Mouse (Mus musculus): ENCODE measurements around the gene Pawr. TPM values are rescaled to one million over a fixed set of nuclear protein-coding genes. Genes with fewer than 3 reads are reported as not detected.

Pawr gene
- polyA plus RNA-seq, 1 experiment from 2014 or later = 1.5 TPM

GRCm38 (mm10) chr10:108359974-108360373 is 28.1 kb downstream of the Pawr start:
- Histone ChIP-seq H3K4me1 (ENCODE audit: control insufficient read depth, insufficient read depth, low read length) (no peaks in the 10 kb centered on the region), H3K36me3 (ENCODE audit: control insufficient read depth, insufficient read depth, low read length) (no peaks in the 10 kb centered on the region), H3K4me2 (ENCODE audit: low read length) (no peak overlapping the region), H3K4me3 (ENCODE audit: low read depth, low read length) (no peak overlapping the region), H3K27me3 (ENCODE audit: control insufficient read depth, insufficient read depth, low read depth, low read length) (no peaks in the 10 kb centered on the region), H3K9me3 (replicated peaks; ENCODE audit: control insufficient read depth, low read length, poor library complexity, severe bottlenecking) (no peaks in the 10 kb centered on the region), H3K9ac (ENCODE audit: low read depth, low read length) (no peak overlapping the region), H3K27ac (ENCODE audit: low read length) (no peak overlapping the region)
- WGBS = 85% methylated on average over 16 of the region's 16 CpGs
- no peak for ATAC-seq

GRCm38 (mm10) chr10:108360801-108361200 is 28.9 kb downstream of the Pawr start:
- WGBS = 30% methylated on average over 6 of the region's 6 CpGs
- no peak overlapping the region for H3K9ac ChIP-seq (ENCODE audit: low read depth, low read length)

GRCm38 (mm10) chr10:108361419-108362155 is 29.7 kb downstream of the Pawr start:
- no peaks in the 10 kb centered on the region for H3K9me3 ChIP-seq (replicated peaks; ENCODE audit: control insufficient read depth, low read length, poor library complexity, severe bottlenecking)
- no peak overlapping the region for H3K4me2 ChIP-seq (ENCODE audit: low read length)
- no peak overlapping the region for H3K9ac ChIP-seq (ENCODE audit: low read depth, low read length)
- ATAC-seq = no peak
- H3K4me1 ChIP-seq (ENCODE audit: control insufficient read depth, insufficient read depth, low read length) = no peaks in the 10 kb centered on the region
- no peak overlapping the region for H3K4me3 ChIP-seq (ENCODE audit: low read depth, low read length)
- WGBS = 59% methylated on average over 9 of the region's 9 CpGs
- no peaks in the 10 kb centered on the region for H3K27me3 ChIP-seq (ENCODE audit: control insufficient read depth, insufficient read depth, low read depth, low read length)
- H3K27ac ChIP-seq (ENCODE audit: low read length) = no peak overlapping the region
- no peaks in the 10 kb centered on the region for H3K36me3 ChIP-seq (ENCODE audit: control insufficient read depth, insufficient read depth, low read length)

More at GRCm38 (mm10) chr10:108360801-108361200, 28.9 kb downstream of the Pawr start:
- H3K4me2 ChIP-seq (ENCODE audit: low read length) = no peak overlapping the region
- no peaks in the 10 kb centered on the region for H3K4me1 ChIP-seq (ENCODE audit: control insufficient read depth, insufficient read depth, low read length)
- H3K4me3 ChIP-seq (ENCODE audit: low read depth, low read length) = no peak overlapping the region
- H3K36me3 ChIP-seq (ENCODE audit: control insufficient read depth, insufficient read depth, low read length) = no peaks in the 10 kb centered on the region
- no peaks in the 10 kb centered on the region for H3K27me3 ChIP-seq (ENCODE audit: control insufficient read depth, insufficient read depth, low read depth, low read length)
- no peaks in the 10 kb centered on the region for H3K9me3 ChIP-seq (replicated peaks; ENCODE audit: control insufficient read depth, low read length, poor library complexity, severe bottlenecking)
- ATAC-seq = no peak
- no peak overlapping the region for H3K27ac ChIP-seq (ENCODE audit: low read length)

DNA sequence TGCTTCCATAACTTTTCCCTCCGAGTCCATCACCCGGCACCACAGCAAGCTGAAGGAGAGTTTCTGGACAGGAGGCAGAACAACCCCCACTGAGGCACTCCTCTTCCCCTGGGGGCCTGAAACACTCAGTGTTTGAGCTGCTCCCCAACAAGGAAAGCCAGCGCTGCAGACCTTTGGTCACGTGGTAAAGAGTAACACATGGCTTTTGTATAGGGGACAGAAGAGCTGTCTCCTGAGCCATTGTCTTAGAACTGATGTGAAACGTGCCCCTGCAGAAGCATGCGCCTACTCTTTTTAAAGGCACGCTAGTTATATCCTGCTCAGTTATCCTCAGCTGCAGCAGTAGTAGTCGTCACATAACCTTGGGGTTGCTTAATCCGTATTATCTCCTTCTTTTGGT is 32.0 kb downstream of the Pawr start:
- 38% methylated on average over 9 of the region's 9 CpGs for WGBS
- Histone ChIP-seq H3K9ac (ENCODE audit: low read depth, low read length) (no peak overlapping the region), H3K27ac (ENCODE audit: low read length) (no peak overlapping the region), H3K27me3 (ENCODE audit: control insufficient read depth, insufficient read depth, low read depth, low read length) (no peaks in the 10 kb centered on the region), H3K4me1 (ENCODE audit: control insufficient read depth, insufficient read depth, low read length) (no peaks in the 10 kb centered on the region), H3K4me2 (ENCODE audit: low read length) (no peak overlapping the region), H3K9me3 (replicated peaks; ENCODE audit: control insufficient read depth, low read length, poor library complexity, severe bottlenecking) (no peaks in the 10 kb centered on the region), H3K36me3 (ENCODE audit: control insufficient read depth, insufficient read depth, low read length) (no peaks in the 10 kb centered on the region), H3K4me3 (ENCODE audit: low read depth, low read length) (no peak overlapping the region)
- ATAC-seq = no peak

- Histone ChIP-seq H3K4me3 (ENCODE audit: low read depth, low read length) (no peak overlapping the region), H3K27ac (ENCODE audit: low read length) (no peak overlapping the region), H3K27me3 (ENCODE audit: control insufficient read depth, insufficient read depth, low read depth, low read length) (no peaks in the 10 kb centered on the region), H3K4me1 (ENCODE audit: control insufficient read depth, insufficient read depth, low read length) (no peaks in the 10 kb centered on the region), H3K4me2 (ENCODE audit: low read length) (no peak overlapping the region; the same call in 1 of the 2 replicates), H3K9ac (ENCODE audit: low read depth, low read length) (no peak overlapping the region), H3K9me3 (replicated peaks; ENCODE audit: control insufficient read depth, low read length, poor library complexity, severe bottlenecking) (no peaks in the 10 kb centered on the region), H3K36me3 (ENCODE audit: control insufficient read depth, insufficient read depth, low read length) (no peaks in the 10 kb centered on the region)
- 70% methylated on average over 26 of the region's 26 CpGs for WGBS
- no peak for ATAC-seq
Observed at GRCm38 (mm10) chr10:108364946-108365719, 33.2 kb downstream of the Pawr start.

GRCm38 (mm10) chr10:108366251-108366650 is 34.3 kb downstream of the Pawr start:
- H3K9me3 ChIP-seq (replicated peaks; ENCODE audit: control insufficient read depth, low read length, poor library complexity, severe bottlenecking) = no peaks in the 10 kb centered on the region
- 94% methylated on average over 5 of the region's 5 CpGs for WGBS

GRCm38 (mm10) chr10:108368358-108368757 is 36.4 kb downstream of the Pawr start:
- Histone ChIP-seq H3K27ac (ENCODE audit: low read length) (no peak overlapping the region), H3K36me3 (ENCODE audit: control insufficient read depth, insufficient read depth, low read length) (no peaks in the 10 kb centered on the region), H3K9ac (ENCODE audit: low read depth, low read length) (no peak overlapping the region), H3K4me3 (ENCODE audit: low read depth, low read length) (no peak overlapping the region), H3K4me2 (ENCODE audit: low read length) (no peak overlapping the region), H3K4me1 (ENCODE audit: control insufficient read depth, insufficient read depth, low read length) (no peaks in the 10 kb centered on the region), H3K9me3 (replicated peaks; ENCODE audit: control insufficient read depth, low read length, poor library complexity, severe bottlenecking) (no peaks in the 10 kb centered on the region), H3K27me3 (ENCODE audit: control insufficient read depth, insufficient read depth, low read depth, low read length) (no peaks in the 10 kb centered on the region)
- ATAC-seq = no peak
- 90% methylated on average over 6 of the region's 6 CpGs for WGBS

More at GRCm38 (mm10) chr10:108366251-108366650, 34.3 kb downstream of the Pawr start:
- H3K4me1 ChIP-seq (ENCODE audit: control insufficient read depth, insufficient read depth, low read length) = no peaks in the 10 kb centered on the region
- no peak for ATAC-seq
- no peaks in the 10 kb centered on the region for H3K36me3 ChIP-seq (ENCODE audit: control insufficient read depth, insufficient read depth, low read length)
- no peak overlapping the region for H3K9ac ChIP-seq (ENCODE audit: low read depth, low read length)
- no peak overlapping the region for H3K4me2 ChIP-seq (ENCODE audit: low read length)
- no peak overlapping the region for H3K27ac ChIP-seq (ENCODE audit: low read length)
- no peaks in the 10 kb centered on the region for H3K27me3 ChIP-seq (ENCODE audit: control insufficient read depth, insufficient read depth, low read depth, low read length)
- no peak overlapping the region for H3K4me3 ChIP-seq (ENCODE audit: low read depth, low read length)

- Histone ChIP-seq H3K27me3 (ENCODE audit: control insufficient read depth, insufficient read depth, low read depth, low read length) (no peaks in the 10 kb centered on the region), H3K4me2 (ENCODE audit: low read length) (no peak overlapping the region), H3K27ac (ENCODE audit: low read length) (no peak overlapping the region), H3K9ac (ENCODE audit: low read depth, low read length) (no peak overlapping the region), H3K9me3 (replicated peaks; ENCODE audit: control insufficient read depth, low read length, poor library complexity, severe bottlenecking) (no peaks in the 10 kb centered on the region), H3K36me3 (ENCODE audit: control insufficient read depth, insufficient read depth, low read length) (no peaks in the 10 kb centered on the region), H3K4me3 (ENCODE audit: low read depth, low read length) (no peak overlapping the region), H3K4me1 (ENCODE audit: control insufficient read depth, insufficient read depth, low read length) (no peaks in the 10 kb centered on the region)
- WGBS = 56% methylated on average over 7 of the region's 7 CpGs
- no peak for ATAC-seq
Observed at GRCm38 (mm10) chr10:108372258-108372657, 40.3 kb downstream of the Pawr start.

DNA sequence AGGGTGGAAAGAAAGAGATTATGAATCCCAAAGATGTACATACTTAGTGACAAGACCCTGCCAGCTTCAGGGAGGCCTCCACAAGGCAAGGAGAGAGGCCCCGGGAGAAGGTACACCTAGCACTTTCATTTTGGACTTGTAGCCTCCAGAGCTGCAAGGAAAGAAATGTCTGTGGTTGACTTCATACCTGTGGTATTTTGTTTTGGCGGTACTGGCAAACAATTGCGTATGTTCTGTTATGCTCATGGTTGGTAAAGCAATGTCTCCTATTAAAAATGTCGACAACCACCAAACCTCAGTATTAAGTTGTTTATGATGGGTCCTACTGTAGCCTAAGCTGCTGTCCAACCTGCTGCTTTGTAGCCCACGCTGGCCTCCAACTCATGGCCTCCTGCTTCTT is 40.9 kb downstream of the Pawr start:
- H3K4me1 ChIP-seq (ENCODE audit: control insufficient read depth, insufficient read depth, low read length) = no peaks in the 10 kb centered on the region
- no peaks in the 10 kb centered on the region for H3K9me3 ChIP-seq (replicated peaks; ENCODE audit: control insufficient read depth, low read length, poor library complexity, severe bottlenecking)
- no peak overlapping the region for H3K4me2 ChIP-seq (ENCODE audit: low read length)
- no peaks in the 10 kb centered on the region for H3K27me3 ChIP-seq (ENCODE audit: control insufficient read depth, insufficient read depth, low read depth, low read length)
- H3K4me3 ChIP-seq (ENCODE audit: low read depth, low read length) = no peak overlapping the region
- no peak for ATAC-seq
- WGBS = 98% methylated on average over 5 of the region's 5 CpGs
- H3K36me3 ChIP-seq (ENCODE audit: control insufficient read depth, insufficient read depth, low read length) = no peaks in the 10 kb centered on the region
- H3K27ac ChIP-seq (ENCODE audit: low read length) = no peak overlapping the region
- H3K9ac ChIP-seq (ENCODE audit: low read depth, low read length) = no peak overlapping the region

Data from midbrain, embryonic 16.5 days (tissue).